Comparison of ENCODE assay signal across 22 mouse cellular contexts in the genomic region with DNA sequence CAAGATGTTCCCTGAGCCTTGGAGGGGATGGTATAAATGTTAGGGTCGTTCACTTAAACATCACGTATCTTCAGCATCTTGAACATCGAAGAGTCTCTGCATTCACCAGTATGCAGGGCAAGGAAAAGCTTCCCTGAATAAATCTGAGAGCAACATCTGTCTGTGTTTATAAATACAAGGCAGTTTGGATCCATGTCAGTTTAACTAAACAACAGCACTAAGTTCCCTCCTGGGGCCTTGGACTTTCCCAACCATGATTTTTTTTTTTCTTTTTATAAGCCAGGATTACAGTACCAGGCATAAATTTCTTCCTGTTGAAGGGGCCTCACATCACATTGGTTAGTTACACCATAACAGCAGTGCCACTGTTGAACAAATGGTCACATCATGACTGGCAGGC.
DNase-seq lines count a peak whose midpoint lies in the region; ATAC-seq and TF ChIP-seq lines count a peak whose summit lies in the region.
"Had no signal": no experiment of that assay in that cellular context is flagged by ENCODE, and none has a peak within 500 bp of the region (broad histone marks: within the 10 kb centered on the region; RNA-seq: fewer than 3 reads in every experiment).

No protein-coding gene starts in this region.

- H3K9me3 ChIP-seq in lung, embryonic 14.5 days (ENCODE audit: low read depth, low read length): no peaks in the 10 kb centered on the region
- H3K9me3 ChIP-seq: embryonic facial prominence, embryonic 13.5 days; forebrain, embryonic 10.5 days; forebrain, embryonic 13.5 days; hindbrain, embryonic 12.5 days; hindbrain, embryonic 15.5 days had no signal

- no peak overlapping the region for H3K27ac ChIP-seq in lung, embryonic 14.5 days (ENCODE audit: low read depth)
- H3K27ac ChIP-seq: embryonic facial prominence, embryonic 13.5 days; forebrain, embryonic 10.5 days; forebrain, embryonic 13.5 days; hindbrain, embryonic 12.5 days; hindbrain, embryonic 15.5 days had no signal

- H3K4me2 ChIP-seq in lung, embryonic 14.5 days: no peak overlapping the region
- H3K4me2 ChIP-seq: embryonic facial prominence, embryonic 13.5 days; forebrain, embryonic 13.5 days; heart, embryonic 11.5 days; hindbrain, embryonic 12.5 days; hindbrain, embryonic 15.5 days had no signal

- TF ChIP-seq CTCF in lung, embryonic 14.5 days (IDR thresholded peaks at IDR 0.05; ENCODE audit: low read depth): no peak

- H3K27me3 ChIP-seq in lung, embryonic 14.5 days (ENCODE audit: insufficient read depth, low read length): no peaks in the 10 kb centered on the region
- H3K27me3 ChIP-seq: embryonic facial prominence, embryonic 13.5 days; forebrain, embryonic 13.5 days; hindbrain, embryonic 12.5 days; hindbrain, embryonic 15.5 days had no signal

- 71% methylated on average over 3 of the region's 3 CpGs for WGBS in lung, embryonic 14.5 days

- ATAC-seq in lung, embryonic 14.5 days (ENCODE audit: insufficient read depth): no peak
- ATAC-seq: activated CD4-positive, CD25-positive, alpha-beta regulatory T cell, adult 4 months; CD4-positive, CD25-positive, alpha-beta regulatory T cell, adult 4 months; forebrain, embryonic 13.5 days; forebrain, embryonic 16.5 days had no signal

- no peak overlapping the region for H3K9ac ChIP-seq in lung, embryonic 14.5 days
- H3K9ac ChIP-seq: embryonic facial prominence, embryonic 13.5 days; forebrain, embryonic 13.5 days; hindbrain, embryonic 12.5 days; hindbrain, embryonic 15.5 days had no signal

- H3K4me3 ChIP-seq in lung, embryonic 14.5 days (ENCODE audit: low read depth, low read length): no peak overlapping the region
- H3K4me3 ChIP-seq: embryonic facial prominence, embryonic 13.5 days; forebrain, embryonic 10.5 days; forebrain, embryonic 13.5 days; hindbrain, embryonic 12.5 days; hindbrain, embryonic 15.5 days had no signal

- DNase-seq in gastrocnemius, adult 18-20 months (ENCODE audit: low spot score): peak; percentile 16
- no peak for DNase-seq in gastrocnemius, postnatal 14 days
- peak; percentile 50 for DNase-seq in lung, embryonic 14.5 days
- DNase-seq in lung, postnatal 36 days: no peak
- peak; percentile 40 for DNase-seq in NIH3T3 (ENCODE audit: low read depth)
- peak; percentile 28 for DNase-seq in skeletal muscle tissue, adult 2 months (ENCODE audit: low read depth, low spot score)
- DNase-seq in left cerebral cortex, postnatal 4 days: no peak
- DNase-seq: adrenal gland, postnatal 10 days; adrenal gland, postnatal 36 days; cerebellum, adult 2 months; cerebellum, adult 9-11 months; cerebellum, postnatal 25 days; heart, adult 11 months had no signal

- intact Hi-C loops in gastrocnemius, postnatal 14 days (cut with DNase I; ENCODE audit: low total_unique reads): no loop called here
- intact Hi-C loops in left cerebral cortex, postnatal 4 days (cut with DNase I): no loop called here

- no peaks in the 10 kb centered on the region for H3K36me3 ChIP-seq in lung, embryonic 14.5 days (ENCODE audit: insufficient read depth)
- H3K36me3 ChIP-seq: embryonic facial prominence, embryonic 13.5 days; forebrain, embryonic 10.5 days; hindbrain, embryonic 12.5 days; hindbrain, embryonic 15.5 days had no signal

- H3K4me1 ChIP-seq in lung, embryonic 14.5 days (ENCODE audit: insufficient read depth): no peaks in the 10 kb centered on the region
- H3K4me1 ChIP-seq: embryonic facial prominence, embryonic 13.5 days; forebrain, embryonic 10.5 days; forebrain, embryonic 13.5 days; hindbrain, embryonic 12.5 days; hindbrain, embryonic 15.5 days had no signal

Comparison
In these comparisons a context has a peak if more than half of its experiments do, and no peak if none do; other contexts are left out.
1. DNase-seq: peak in gastrocnemius, adult 18-20 months (single experiment), lung, embryonic 14.5 days (single experiment), NIH3T3 (single experiment) and skeletal muscle tissue, adult 2 months (single experiment); none in gastrocnemius, postnatal 14 days (single experiment), lung, postnatal 36 days (single experiment) and left cerebral cortex, postnatal 4 days (single experiment).